In the genomic region with DNA sequence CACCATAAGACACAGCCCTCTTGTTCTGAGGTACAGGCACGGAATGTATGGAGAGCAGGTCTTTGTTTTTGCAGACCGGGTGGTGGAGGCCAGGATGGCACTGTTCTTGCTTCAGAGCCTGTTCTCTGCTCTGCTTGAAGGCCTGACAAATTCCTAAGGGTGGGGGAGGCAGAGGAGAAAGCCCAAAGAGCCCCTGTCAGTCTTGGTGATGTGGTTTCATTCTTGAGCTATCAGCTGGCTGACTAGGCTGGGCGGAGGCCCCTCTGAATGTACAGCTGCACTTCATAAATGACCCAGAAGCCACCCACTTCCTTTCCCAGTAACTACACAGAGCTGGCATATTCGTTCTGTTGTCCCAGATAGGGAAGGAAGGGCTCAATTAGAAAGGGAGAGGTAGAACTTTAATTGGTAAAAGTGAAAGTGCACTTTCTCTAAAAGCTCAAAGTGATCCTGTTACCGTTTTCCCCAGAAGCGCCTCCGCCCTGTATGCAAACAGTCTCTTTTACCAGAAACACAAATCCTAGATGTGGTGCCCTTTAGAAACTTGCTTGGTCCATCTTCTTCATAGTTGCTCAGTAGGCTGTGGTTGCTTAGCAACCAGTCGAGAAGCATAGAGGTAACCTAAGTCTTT, we compare ENCODE assay signal across 7 mouse cellular contexts.
DNase-seq lines count a peak whose midpoint lies in the region; ATAC-seq lines count a peak whose summit lies in the region.

No protein-coding gene starts in this region.

- H3K4me2 ChIP-seq in lung, embryonic 16.5 days (ENCODE audit: low read depth, low read length): peak overlapping the region; percentile 37
- H3K4me2 ChIP-seq in stomach, embryonic 14.5 days (replicated peaks; ENCODE audit: low read depth, low read length): no peak overlapping the region

- intact Hi-C loops in heart, postnatal 10 days (cut with DNase I): no loop called here
- intact Hi-C loops in left cerebral cortex, postnatal 25 days (cut with DNase I): no loop called here

- H3K9me3 ChIP-seq in lung, embryonic 16.5 days (ENCODE audit: control insufficient read depth, low read length): no peaks in the 10 kb centered on the region
- H3K9me3 ChIP-seq in stomach, embryonic 14.5 days (ENCODE audit: control insufficient read depth, low read depth, low read length): no peaks in the 10 kb centered on the region

- WGBS in lung, embryonic 16.5 days: 23% methylated on average over 8 of the region's 8 CpGs
- WGBS in stomach, embryonic 14.5 days: 32% methylated on average over 8 of the region's 8 CpGs

- H3K27ac ChIP-seq in brown adipose tissue, adult 24 weeks (replicated peaks; ENCODE audit: low read depth, low read length): 0 out of 2 replicates have a peak overlapping the region, but pooled peaks have one; percentile 1
- H3K27ac ChIP-seq in lung, embryonic 16.5 days (ENCODE audit: low read length): peak overlapping the region; percentile 55
- H3K27ac ChIP-seq in stomach, embryonic 14.5 days (ENCODE audit: low read length): peak overlapping the region; percentile 36; the same call in 1 of the 2 replicates

- no peaks in the 10 kb centered on the region for H3K36me3 ChIP-seq in lung, embryonic 16.5 days (ENCODE audit: control insufficient read depth, insufficient read depth, low read length)
- no peaks in the 10 kb centered on the region for H3K36me3 ChIP-seq in stomach, embryonic 14.5 days (ENCODE audit: control insufficient read depth, insufficient read depth, low read length)

- H3K4me3 ChIP-seq in brown adipose tissue, adult 24 weeks (ENCODE audit: insufficient read depth, low read depth, low read length): no peak overlapping the region
- H3K4me3 ChIP-seq in lung, embryonic 16.5 days (ENCODE audit: low read length): no peak overlapping the region
- H3K4me3 ChIP-seq in stomach, embryonic 14.5 days (ENCODE audit: low read depth, low read length): no peak overlapping the region

- peak; percentile 93 for ATAC-seq in lung, embryonic 16.5 days (ENCODE audit: low read depth)
- ATAC-seq in stomach, embryonic 14.5 days (ENCODE audit: insufficient number of reproducible peaks, insufficient read depth, low FRiP score, low read depth): peak; percentile 85

- no peak overlapping the region for H3K9ac ChIP-seq in lung, embryonic 16.5 days (ENCODE audit: low read length)
- H3K9ac ChIP-seq in stomach, embryonic 14.5 days (replicated peaks; ENCODE audit: low read depth, low read length): no peak overlapping the region

- DNase-seq in CD8-positive naive resting alpha-beta T cell, adult 2 months (ENCODE audit: low read depth in 2 of 2, low spot score in 2 of 2): peak; percentile 49 to 60
- peak; percentile 47 to 55 for DNase-seq in heart, postnatal 10 days
- no peak for DNase-seq in left cerebral cortex, postnatal 25 days (ENCODE audit: low spot score in 2 of 2)
- no peak for DNase-seq in cerebellum, adult 18-20 months

- peaks cover 3% of the 10 kb centered on the region; the same call in 1 of the 2 replicates for H3K4me1 ChIP-seq in brown adipose tissue, adult 24 weeks (ENCODE audit: control insufficient read depth, insufficient read depth, insufficient read length, low read length)
- H3K4me1 ChIP-seq in lung, embryonic 16.5 days (replicated peaks; ENCODE audit: control insufficient read depth, insufficient read depth, low read length): peaks cover 11% of the 10 kb centered on the region
- 0 out of 2 replicates have a peak, but pooled peaks cover 4% of the 10 kb centered on the region for H3K4me1 ChIP-seq in stomach, embryonic 14.5 days (ENCODE audit: control insufficient read depth, insufficient read depth, low read length)

- H3K27me3 ChIP-seq in lung, embryonic 16.5 days (ENCODE audit: control insufficient read depth, insufficient read depth, low read depth, low read length): no peaks in the 10 kb centered on the region
- H3K27me3 ChIP-seq in stomach, embryonic 14.5 days (ENCODE audit: control insufficient read depth, insufficient read depth, low read length): no peaks in the 10 kb centered on the region

Comparison
In these comparisons a context has a peak if more than half of its experiments do, and no peak if none do; other contexts are left out.
1. DNase-seq: peak in CD8-positive naive resting alpha-beta T cell, adult 2 months (2 of 2) and heart, postnatal 10 days (2 of 2); none in left cerebral cortex, postnatal 25 days (0 of 2) and cerebellum, adult 18-20 months (0 of 2).
2. H3K27ac ChIP-seq: peak in every context shown above with its lines; median percentile 55 in lung, embryonic 16.5 days; 36 in stomach, embryonic 14.5 days; 1 in brown adipose tissue, adult 24 weeks.